Mouse (Mus musculus): Measurements from ENCODE around the gene Obox2.
"Not testable (repeated sequence)": the region's sequence is repeated elsewhere in the genome, so short reads cannot be mapped to it uniquely, and the experiment has no call there.

Obox2 gene

DNA sequence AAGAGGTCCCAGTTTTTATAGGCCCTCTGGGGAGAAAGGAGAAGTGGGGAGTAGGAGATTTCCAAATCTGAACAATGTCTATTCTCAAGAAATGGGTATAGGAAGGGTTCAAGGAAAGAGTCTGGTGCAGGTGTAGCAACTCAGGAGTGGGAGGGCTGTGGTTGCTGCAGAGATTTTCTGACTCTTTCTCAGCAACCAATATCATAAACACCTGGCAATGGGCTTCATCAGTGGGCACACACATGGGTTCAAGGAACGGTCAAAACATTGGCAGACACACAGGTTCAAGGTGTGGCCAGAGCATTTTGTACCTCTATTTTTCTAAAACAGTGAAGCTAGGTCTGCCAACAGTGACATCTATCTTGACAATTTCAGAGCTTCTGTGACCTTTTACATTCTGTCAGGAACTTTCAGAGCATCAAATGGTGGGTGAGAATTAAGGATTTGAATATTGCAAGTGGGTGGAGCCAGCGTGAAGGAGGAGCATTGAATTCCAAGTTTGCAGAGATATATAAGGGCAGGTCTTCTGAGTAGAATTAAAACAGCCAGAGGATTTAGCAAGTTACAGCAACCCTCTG is at the start of gene Obox2, which contains the start of gene Obox1:
Gene Obox2 (plus strand): TSS at position 301 of the 578 bp plus-strand sequence.
Gene Obox1 (plus strand): TSS at position 528 of the 578 bp plus-strand sequence.
- not testable (repeated sequence) for DNase-seq

GRCm38 (mm10) chr7:15399147-15399874 is 10.8 kb downstream of the Obox2 start:
- not testable (repeated sequence) for DNase-seq

- DNase-seq, result not testable (repeated sequence)
Observed at GRCm38 (mm10) chr7:15406816-15407215, 18.3 kb downstream of the Obox2 start.

- not testable (repeated sequence) for DNase-seq
Observed at GRCm38 (mm10) chr7:15418046-15418445, 29.5 kb downstream of the Obox2 start.

DNA sequence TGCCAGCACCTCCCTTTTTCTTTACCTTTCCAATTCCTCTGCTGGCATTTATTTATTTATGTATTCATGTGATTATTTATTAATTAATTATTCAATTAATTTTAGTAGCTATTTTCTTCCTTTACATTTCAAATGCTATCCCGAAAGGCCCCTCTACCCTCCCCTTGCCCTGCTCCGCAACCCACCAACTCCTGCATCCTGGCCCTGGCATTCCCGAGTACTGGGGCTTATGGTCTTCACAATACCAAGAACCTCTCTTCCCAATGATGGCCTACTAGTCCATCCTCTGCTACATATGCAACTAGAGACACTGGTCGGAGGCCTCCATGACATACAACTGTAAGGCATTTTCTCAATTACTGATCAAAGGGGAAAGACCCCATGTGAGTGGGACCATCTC is 37.0 kb downstream of the Obox2 start:
- DNase-seq, result not testable (repeated sequence)

Data from kidney, postnatal 10 days (tissue).